Mouse (Mus musculus): ENCODE data around the gene Speg. TPM values are rescaled to one million over a fixed set of nuclear protein-coding genes. Genes with fewer than 3 reads are reported as not detected.

Gene Speg
- not detected in 4 replicates for total RNA-seq (2023)

DNA sequence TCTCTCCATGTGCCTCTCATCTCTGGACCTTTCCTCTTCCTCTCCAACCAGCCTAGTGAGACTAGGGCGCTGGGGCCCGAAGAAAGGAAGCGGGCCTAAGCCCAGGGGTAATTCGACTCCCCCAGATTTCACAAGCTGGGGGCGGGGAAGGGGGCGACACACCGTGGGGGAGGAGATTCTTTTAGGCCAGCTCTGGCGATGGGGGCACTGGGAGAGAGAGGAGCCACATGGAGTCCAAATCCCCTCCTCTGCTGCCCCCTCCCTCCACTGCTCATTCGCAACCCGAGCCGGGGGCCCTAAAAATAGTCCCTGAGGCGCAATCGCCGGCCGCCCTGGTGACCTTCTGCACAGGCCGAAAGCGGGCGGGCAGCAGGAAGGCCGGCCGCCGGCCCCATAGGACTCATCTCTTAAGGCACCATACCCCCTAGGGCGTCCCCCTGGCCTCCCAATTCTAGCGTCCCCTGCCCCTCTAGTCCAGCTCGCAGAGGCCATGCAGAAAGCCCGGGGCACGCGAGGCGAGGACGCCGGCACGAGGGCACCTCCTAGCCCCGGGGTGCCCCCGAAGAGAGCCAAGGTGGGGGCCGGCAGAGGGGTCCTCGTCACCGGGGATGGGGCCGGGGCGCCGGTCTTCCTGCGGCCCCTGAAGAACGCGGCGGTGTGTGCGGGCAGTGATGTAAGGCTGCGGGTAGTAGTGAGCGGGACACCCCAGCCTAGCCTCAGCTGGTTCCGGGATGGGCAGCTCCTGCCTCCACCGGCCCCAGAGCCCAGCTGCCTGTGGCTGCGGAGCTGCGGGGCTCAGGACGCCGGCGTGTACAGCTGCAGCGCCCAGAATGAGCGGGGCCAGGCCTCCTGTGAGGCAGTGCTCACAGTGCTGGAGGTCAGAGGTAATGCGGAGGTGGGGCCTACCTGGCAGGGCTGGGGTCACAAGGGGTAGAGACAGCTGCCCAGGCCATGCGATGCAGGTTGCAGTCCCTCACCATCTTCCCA is at the start of gene Speg:
Speg (plus strand) TSS at position 348 of the 987 bp plus-strand sequence.

DNA sequence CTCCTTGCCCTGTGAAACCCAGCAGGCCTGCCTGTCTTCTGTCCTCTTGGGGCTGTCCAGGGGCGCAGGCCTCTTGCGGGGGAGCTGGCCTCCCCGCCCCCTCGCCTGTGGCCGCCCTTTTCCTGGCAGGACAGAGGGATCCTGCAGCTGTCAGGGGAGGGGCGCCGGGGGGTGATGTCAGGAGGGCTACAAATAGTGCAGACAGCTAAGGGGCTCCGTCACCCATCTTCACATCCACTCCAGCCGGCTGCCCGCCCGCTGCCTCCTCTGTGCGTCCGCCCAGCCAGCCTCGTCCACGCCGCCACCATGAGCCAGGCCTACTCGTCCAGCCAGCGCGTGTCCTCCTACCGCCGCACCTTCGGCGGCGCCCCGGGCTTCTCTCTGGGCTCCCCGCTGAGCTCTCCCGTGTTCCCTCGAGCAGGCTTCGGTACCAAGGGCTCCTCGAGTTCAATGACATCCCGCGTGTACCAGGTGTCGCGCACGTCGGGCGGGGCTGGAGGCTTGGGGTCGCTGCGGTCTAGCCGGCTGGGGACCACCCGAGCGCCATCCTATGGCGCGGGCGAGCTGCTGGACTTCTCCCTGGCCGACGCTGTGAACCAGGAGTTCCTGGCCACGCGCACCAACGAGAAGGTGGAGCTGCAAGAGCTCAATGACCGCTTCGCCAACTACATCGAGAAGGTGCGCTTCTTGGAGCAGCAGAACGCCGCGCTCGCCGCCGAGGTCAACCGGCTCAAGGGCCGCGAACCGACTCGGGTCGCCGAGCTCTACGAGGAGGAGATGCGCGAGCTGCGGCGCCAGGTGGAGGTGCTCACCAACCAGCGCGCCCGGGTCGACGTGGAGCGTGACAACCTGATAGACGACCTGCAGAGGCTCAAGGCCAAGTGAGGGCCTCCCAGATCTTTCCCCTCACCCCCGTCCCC is 14.7 kb upstream of the Speg start, which contains the start of gene Des:
Des (plus strand) TSS at position 218 of the 920 bp plus-strand sequence.

DNA sequence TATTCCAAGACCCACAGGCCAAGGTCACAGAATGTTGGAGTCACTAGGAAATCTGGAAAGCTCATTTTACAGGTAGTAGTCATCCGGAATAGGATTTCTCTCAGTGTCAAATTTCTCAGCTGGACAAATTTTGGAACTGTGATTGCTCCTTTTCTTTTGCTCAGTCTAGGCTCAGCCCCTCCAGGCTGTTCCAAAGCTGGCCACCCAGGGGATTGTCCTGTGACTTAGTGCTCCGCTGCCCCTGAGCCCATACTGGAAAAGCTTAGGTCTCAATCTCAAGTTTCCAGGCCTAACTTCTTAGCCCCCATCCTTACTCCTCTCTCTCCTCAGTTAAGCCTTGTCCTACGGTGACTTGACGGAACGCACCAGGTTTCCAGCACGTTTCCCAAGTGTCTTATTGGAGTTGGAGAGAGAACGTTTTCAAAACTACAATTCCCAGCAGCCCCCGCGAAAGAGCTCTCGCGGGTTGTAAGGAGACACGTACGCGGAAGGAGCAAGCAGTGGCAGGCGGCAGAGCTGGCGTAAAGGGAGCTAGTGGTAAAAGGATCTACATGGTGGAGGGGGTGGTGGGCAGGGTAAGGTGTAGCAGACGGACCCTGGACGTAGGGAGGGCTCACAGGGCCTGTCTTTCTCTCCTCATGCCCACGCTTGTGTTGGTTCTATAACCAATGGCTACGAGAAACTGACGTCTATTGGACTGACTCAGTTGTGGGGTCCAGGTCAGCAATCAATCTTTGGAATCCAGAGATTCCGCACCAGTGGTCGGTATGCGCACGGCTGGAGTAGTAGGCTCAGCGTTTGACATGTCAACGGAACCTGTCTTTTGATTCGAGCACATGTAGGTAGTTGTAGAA is 60.6 kb downstream of the Speg start, which contains the start of gene Gmppa:
Gmppa (plus strand) TSS at position 456 of the 854 bp plus-strand sequence.

DNA sequence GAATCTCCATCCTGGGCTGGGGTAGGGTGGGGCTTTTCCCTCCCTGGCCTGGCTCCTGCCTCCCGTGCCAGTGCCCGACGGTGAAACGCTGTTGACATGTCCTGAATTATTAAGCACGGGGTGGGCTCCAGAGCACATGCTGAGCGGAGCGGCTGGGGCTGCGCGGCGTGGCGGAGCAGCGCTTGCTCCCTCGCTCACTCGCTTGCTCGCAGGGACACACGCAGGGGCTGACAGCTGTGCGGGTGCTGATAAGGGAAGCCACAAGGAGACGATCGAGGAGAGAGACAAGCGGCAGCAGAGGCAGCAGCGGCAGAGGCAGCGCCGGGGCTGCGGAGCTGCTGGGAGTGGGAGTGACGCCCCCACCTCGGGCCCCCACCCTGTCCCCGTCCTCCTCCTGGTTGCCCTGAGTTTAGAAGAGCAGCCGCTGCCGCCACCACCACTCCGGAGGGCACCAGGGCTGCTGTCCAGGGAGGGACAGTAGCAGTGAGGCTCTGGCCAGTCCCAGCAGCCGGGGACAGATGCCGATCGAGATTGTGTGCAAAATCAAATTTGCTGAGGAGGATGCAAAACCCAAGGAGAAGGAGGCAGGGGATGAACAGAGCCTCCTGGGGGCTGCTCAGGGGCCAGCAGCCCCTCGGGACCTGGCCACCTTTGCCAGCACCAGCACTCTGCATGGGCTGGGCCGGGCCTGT is 75.4 kb downstream of the Speg start, which contains the start of gene Asic4:
Asic4 (plus strand) TSS at position 123 of the 692 bp plus-strand sequence.

DNA sequence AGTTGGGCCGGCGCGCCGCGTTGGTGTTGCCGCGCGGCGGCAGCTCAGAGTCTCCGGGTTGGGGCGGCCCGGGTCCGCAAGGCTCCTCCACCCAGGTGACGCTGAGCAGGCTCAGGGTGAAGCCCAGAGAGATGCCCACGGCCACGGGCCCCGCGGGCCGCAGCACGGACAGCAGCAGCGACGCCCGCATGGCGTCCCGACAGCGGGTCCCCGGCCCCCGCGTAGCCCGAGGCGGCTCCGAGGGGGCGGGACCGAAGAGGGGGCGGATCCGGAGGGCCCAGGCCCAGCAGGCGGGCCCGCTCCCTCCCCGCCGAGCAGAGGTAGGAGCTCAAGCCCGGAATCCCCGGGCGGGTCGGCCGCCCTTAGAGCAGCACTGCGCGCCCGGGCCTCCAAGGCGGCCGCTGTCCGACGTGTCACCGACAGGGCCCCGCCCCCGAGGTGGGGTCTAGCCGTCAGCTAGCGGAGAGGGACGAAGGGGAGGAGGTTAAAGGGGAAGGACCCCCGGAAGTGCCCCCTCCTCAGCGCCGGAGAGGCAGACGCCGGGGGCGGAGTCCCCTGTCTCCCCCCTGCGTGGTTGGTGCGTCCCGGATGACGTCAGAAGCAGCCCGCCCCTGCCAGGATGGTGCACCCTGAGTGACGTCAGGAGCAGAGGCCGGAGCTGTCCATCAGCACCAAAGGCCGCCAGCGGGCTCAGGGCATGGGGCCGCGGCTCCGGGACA is 104.0 kb downstream of the Speg start, which contains the start of the genes Chpf and Tmem198:
Chpf (minus strand) TSS at position 392 of the 719 bp plus-strand sequence.
Tmem198 (plus strand) TSS at position 617 of the 719 bp plus-strand sequence.

Other genes with a start within 250 kb of the Speg start
- 0.85 to 2.7 TPM (median 1.2 TPM) in 4 replicates for gene Slc23a3, start 241.4 kb upstream of the Speg start, total RNA-seq (2023)
- 107 to 110 TPM (median 109 TPM) in 4 replicates for gene Cnppd1, start 232.6 kb upstream of the Speg start, total RNA-seq (2023)
- gene Retreg2, start 232.5 kb upstream of the Speg start, total RNA-seq (2023): 71.5 to 78.8 TPM (median 75.5 TPM) in 4 replicates
- gene Zfand2b, start 206.7 kb upstream of the Speg start, total RNA-seq (2023): 37.1 to 48.7 TPM (median 44.9 TPM) in 4 replicates
- 2.5 to 4.2 TPM (median 3.0 TPM) in 4 replicates for gene Abcb6, start 194.9 kb upstream of the Speg start, total RNA-seq (2023)
- 26.6 to 34.8 TPM (median 29.9 TPM) in 4 replicates for gene Ankzf1, start 183.1 kb upstream of the Speg start, total RNA-seq (2023)
- gene Atg9a, start 183.1 kb upstream of the Speg start, total RNA-seq (2023): 33.7 to 38.7 TPM (median 34.2 TPM) in 4 replicates
- gene Glb1l, start 164.5 kb upstream of the Speg start, total RNA-seq (2023): 16.0 to 21.1 TPM (median 17.4 TPM) in 4 replicates
- gene Stk16, start 164.5 kb upstream of the Speg start, total RNA-seq (2023): 76.3 to 89.8 TPM (median 88.1 TPM) in 4 replicates
- 203 to 235 TPM (median 208 TPM) in 4 replicates for gene Tuba4a, start 155.4 kb upstream of the Speg start, total RNA-seq (2023)
- gene A630095N17Rik, start 143.2 kb upstream of the Speg start, total RNA-seq (2023): not detected in 4 replicates
- gene Dnajb2, start 138.9 kb upstream of the Speg start, total RNA-seq (2023): 82.6 to 94.0 TPM (median 85.3 TPM) in 4 replicates
- gene Ptprn, start 110.8 kb upstream of the Speg start, total RNA-seq (2023): not detected in 4 replicates
- not detected in 4 replicates for gene Resp18, start 96.9 kb upstream of the Speg start, total RNA-seq (2023)
- gene Dnpep, start 57.3 kb upstream of the Speg start, total RNA-seq (2023): 48.7 to 54.7 TPM (median 50.8 TPM) in 4 replicates
- not detected in 4 replicates for gene Des, start 15.0 kb upstream of the Speg start, total RNA-seq (2023)
- gene Gmppa, start 60.6 kb downstream of the Speg start, total RNA-seq (2023): 49.9 to 75.1 TPM (median 61.8 TPM) in 4 replicates
- gene Asic4, start 75.1 kb downstream of the Speg start, total RNA-seq (2023): not detected in 4 replicates
- gene Chpf, start 104.0 kb downstream of the Speg start, total RNA-seq (2023): 23.0 to 27.0 TPM (median 24.7 TPM) in 4 replicates
- 3.5 to 6.0 TPM (median 4.0 TPM) in 4 replicates for gene Tmem198, start 104.2 kb downstream of the Speg start, total RNA-seq (2023)
- 0.48 TPM in 1 of 4 replicates, not detected in the others for gene Obsl1, start 131.2 kb downstream of the Speg start, total RNA-seq (2023)
- not detected in 4 replicates for gene Inha, start 131.8 kb downstream of the Speg start, total RNA-seq (2023)
- 253 to 278 TPM (median 258 TPM) in 4 replicates for gene Stk11ip, start 146.2 kb downstream of the Speg start, total RNA-seq (2023)
- 0.47 to 1.0 TPM (median 0.66 TPM) in 4 replicates for gene Slc4a3, start 171.0 kb downstream of the Speg start, total RNA-seq (2023)